Mouse (Mus musculus) lung, adult 2 months (tissue): ENCODE measurements around the gene Mtcl1.

Experiments used
- CTCF ChIP-seq: fragments of 200-500 bp; IDR thresholded peaks from 2 replicates; pipeline ENCODE4 v1.5.1; 2011; ENCODE audit warnings: mild to moderate bottlenecking, low read length, control low read depth; ENCODE audit not compliant: insufficient read depth
- POLR2A ChIP-seq: fragments of 200-500 bp; IDR thresholded peaks from 2 replicates; pipeline ENCODE4 v1.6.1; 2011; ENCODE audit warnings: low read depth, mild to moderate bottlenecking, control low read depth, low read length, borderline replicate concordance; ENCODE audit errors: extremely low read depth

DNA sequence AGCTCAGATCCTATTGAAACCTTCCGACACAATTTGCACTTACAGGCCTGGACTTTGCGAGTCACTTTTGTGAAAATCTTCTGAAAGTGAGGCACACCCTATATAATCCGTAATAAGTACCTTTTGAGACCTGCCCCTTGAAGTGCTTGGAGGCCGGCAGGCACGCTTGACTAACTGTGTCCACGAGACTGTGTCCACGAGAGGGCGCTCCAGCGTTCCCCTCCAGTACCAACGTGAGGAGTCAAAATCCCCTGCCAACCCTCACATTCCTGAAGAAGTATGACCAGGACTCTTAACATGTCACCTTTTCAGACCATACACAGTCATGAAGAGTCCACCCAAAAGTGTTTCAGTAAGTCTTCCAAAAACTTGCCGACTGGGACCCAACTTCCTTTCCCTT is 1.6 kb upstream of the Mtcl1 start:
- no peak for TF ChIP-seq POLR2A
- peak; percentile 91 for TF ChIP-seq CTCF
